Mouse (Mus musculus) spleen, adult 18-20 months (tissue): Measurements from ENCODE around the gene Ube4b.

Experiments
- DNase-seq, 2 experiments: peaks; one replicate each; pipeline ENCODE4 v3.0.0; 2022; ENCODE audit warnings: mixed read lengths in 2 of 2

The Ube4b gene

GRCm38 (mm10) chr4:149429592-149429991 lies 3.0 kb upstream of the Ube4b start:
- DNase-seq: no peak

- DNase-seq: no peak
Observed at GRCm38 (mm10) chr4:149425801-149426292, 702 bp downstream of the Ube4b start.

- no peak for DNase-seq
Observed at GRCm38 (mm10) chr4:149424755-149425154, 1.8 kb downstream of the Ube4b start.

- no peak for DNase-seq
Observed at GRCm38 (mm10) chr4:149417854-149418365, 8.6 kb downstream of the Ube4b start.

- DNase-seq: no peak
Observed at GRCm38 (mm10) chr4:149416986-149417385, 9.6 kb downstream of the Ube4b start.

GRCm38 (mm10) chr4:149416417-149416816 lies 10.1 kb downstream of the Ube4b start:
- DNase-seq: no peak

- no peak for DNase-seq
Observed at GRCm38 (mm10) chr4:149415651-149416169, 10.8 kb downstream of the Ube4b start.

GRCm38 (mm10) chr4:149414259-149414658 lies 12.3 kb downstream of the Ube4b start:
- no peak for DNase-seq

- no peak for DNase-seq
Observed at GRCm38 (mm10) chr4:149409759-149410158, 16.8 kb downstream of the Ube4b start.

GRCm38 (mm10) chr4:149408331-149408730 lies 18.2 kb downstream of the Ube4b start:
- DNase-seq: no peak

GRCm38 (mm10) chr4:149407461-149407860 lies 19.1 kb downstream of the Ube4b start:
- DNase-seq: no peak

GRCm38 (mm10) chr4:149405713-149406443 lies 20.7 kb downstream of the Ube4b start:
- DNase-seq: no peak

GRCm38 (mm10) chr4:149404640-149405465 lies 21.7 kb downstream of the Ube4b start:
- no peak for DNase-seq

- DNase-seq: no peak
Observed at GRCm38 (mm10) chr4:149403037-149403436, 23.5 kb downstream of the Ube4b start.

- DNase-seq: no peak
Observed at GRCm38 (mm10) chr4:149401591-149401982, 25.0 kb downstream of the Ube4b start.

- DNase-seq: no peak
Observed at GRCm38 (mm10) chr4:149400878-149401590, 25.5 kb downstream of the Ube4b start.

GRCm38 (mm10) chr4:149399331-149399910 lies 27.1 kb downstream of the Ube4b start:
- no peak for DNase-seq

- DNase-seq: no peak
Observed at GRCm38 (mm10) chr4:149398181-149398735, 28.3 kb downstream of the Ube4b start.

GRCm38 (mm10) chr4:149396433-149397306 lies 29.9 kb downstream of the Ube4b start:
- DNase-seq: no peak

GRCm38 (mm10) chr4:149395581-149395980 lies 31.0 kb downstream of the Ube4b start:
- DNase-seq: no peak

- DNase-seq: no peak
Observed at GRCm38 (mm10) chr4:149394292-149394691, 32.3 kb downstream of the Ube4b start.
